Mouse (Mus musculus) MEL (cell line): ENCODE results near the gene Kxd1. TPM values are rescaled to one million over a fixed set of nuclear protein-coding genes. Genes with fewer than 3 reads are reported as not detected.

Experiments used
- DNase-seq: peaks from one replicate; pipeline ENCODE4 v3.0.0; 2011; ENCODE audit warnings: low read depth, low spot score
- H3K27ac ChIP-seq: 2 replicates; pipeline ENCODE4 v1.5.1; 2012; ENCODE audit warnings: low read depth, mild to moderate bottlenecking, control low read depth, low read length, moderate library complexity; ENCODE audit not compliant: control insufficient read depth
- H3K27me3 ChIP-seq, 2 experiments: fragments of 150-350 bp in 1 of 2; sonication (generic) in 1 of 2; 2 replicates each; pipeline ENCODE4 v1.6.1; 2012; ENCODE audit warnings: low read length in 2 of 2, mild to moderate bottlenecking in 2 of 2, improper control_type of control experiment in 1 of 2, moderate library complexity in 1 of 2; ENCODE audit not compliant: insufficient read depth in 2 of 2, control insufficient read depth in 1 of 2
- H3K36me3 ChIP-seq, 2 experiments: 2 replicates each; pipeline ENCODE4 v1.6.1; 2012 to 2014; ENCODE audit warnings: low read length in 2 of 2, improper control_type of control experiment in 1 of 2, inconsistent platforms in 1 of 2, mild to moderate bottlenecking in 1 of 2; ENCODE audit not compliant: insufficient read depth in 2 of 2, control insufficient read depth in 1 of 2
- H3K4me1 ChIP-seq, 2 experiments: fragments of 150-350 bp in 1 of 2; sonication (generic) in 1 of 2; 2 replicates each; pipeline ENCODE4 v1.6.1; 2012; ENCODE audit warnings: low read length in 2 of 2, improper control_type of control experiment in 1 of 2, mild to moderate bottlenecking in 1 of 2; ENCODE audit not compliant: insufficient read depth in 2 of 2, control insufficient read depth in 1 of 2
- H3K4me3 ChIP-seq, 2 experiments: fragments of 150-350 bp in 1 of 2; sonication (generic) in 1 of 2; 2 replicates each; pipeline ENCODE4 v1.5.1; 2012; ENCODE audit warnings: low read depth in 2 of 2, low read length in 2 of 2, mild to moderate bottlenecking in 2 of 2, moderate library complexity in 2 of 2, control low read depth in 1 of 2, improper control_type of control experiment in 1 of 2; ENCODE audit not compliant: control insufficient read depth in 1 of 2, insufficient read depth in 1 of 2
- H3K79me2 ChIP-seq: 2 replicates; pipeline ENCODE4 v1.6.1; 2012; ENCODE audit warnings: mild to moderate bottlenecking, low read length, moderate library complexity; ENCODE audit not compliant: control insufficient read depth, poor library complexity, insufficient read depth
- H3K9ac ChIP-seq: 2 replicates; pipeline ENCODE4 v1.6.1; 2012; ENCODE audit warnings: low read depth, mild to moderate bottlenecking, control low read depth, low read length, moderate library complexity; ENCODE audit not compliant: control insufficient read depth, poor library complexity, severe bottlenecking
- H3K9me3 ChIP-seq: fragments of 150-350 bp; sonication (generic); replicated peaks from 2 replicates; pipeline ENCODE4 v1.6.1; 2012; ENCODE audit warnings: mild to moderate bottlenecking, low read length, improper control_type of control experiment, moderate library complexity; ENCODE audit not compliant: insufficient read depth
- BHLHE40 ChIP-seq: IDR thresholded peaks from 2 replicates; pipeline ENCODE4 v1.6.1; 2012; ENCODE audit warnings: low read depth, mild to moderate bottlenecking, inconsistent platforms, low read length, improper control_type of control experiment, borderline replicate concordance
- CHD1 ChIP-seq: IDR thresholded peaks from 2 replicates; pipeline ENCODE4 v1.6.1; 2012; ENCODE audit warnings: low read depth, mild to moderate bottlenecking, inconsistent platforms, low read length, improper control_type of control experiment
- CHD2 ChIP-seq: IDR thresholded peaks from 2 replicates; pipeline ENCODE4 v1.6.1; 2011; ENCODE audit warnings: low read length, improper control_type of control experiment
- CTCF ChIP-seq, 3 experiments: IDR thresholded peaks in 2 of 3; conservative IDR thresholded peaks in 1 of 3; 2 replicates each; pipeline ENCODE4 v1.5.1; 2011 to 2012; ENCODE audit warnings: low read length in 3 of 3, low read depth in 2 of 3, mild to moderate bottlenecking in 2 of 3, improper control_type of control experiment in 1 of 3, inconsistent platforms in 1 of 3, mixed read lengths in 1 of 3, moderate library complexity in 1 of 3; ENCODE audit not compliant: control insufficient read depth in 1 of 3, insufficient read depth in 1 of 3, poor library complexity in 1 of 3, severe bottlenecking in 1 of 3
- E2F4 ChIP-seq: IDR thresholded peaks from 2 replicates; pipeline ENCODE4 v1.6.1; 2011; ENCODE audit warnings: low read depth, low read length, improper control_type of control experiment, borderline replicate concordance
- ELF1 ChIP-seq: IDR thresholded peaks from 2 replicates; pipeline ENCODE4 v1.6.1; 2014; ENCODE audit warnings: low read depth, mild to moderate bottlenecking, inconsistent platforms, low read length, improper control_type of control experiment, moderate library complexity
- GABPA ChIP-seq: IDR thresholded peaks from 2 replicates; pipeline ENCODE4 v1.6.1; 2012; ENCODE audit warnings: low read depth, mild to moderate bottlenecking, inconsistent platforms, low read length, improper control_type of control experiment, moderate library complexity
- KAT2A ChIP-seq: conservative IDR thresholded peaks from 2 replicates; pipeline ENCODE4 v1.6.1; 2012; ENCODE audit warnings: low read depth, low read length, improper control_type of control experiment, inconsistent platforms
- MAFK ChIP-seq: IDR thresholded peaks from 2 replicates; pipeline ENCODE4 v1.6.1; 2011; ENCODE audit warnings: low read depth, mild to moderate bottlenecking, low read length, improper control_type of control experiment, borderline replicate concordance
- MAX ChIP-seq: IDR thresholded peaks from 2 replicates; pipeline ENCODE4 v1.6.1; 2011; ENCODE audit warnings: low read length, improper control_type of control experiment
- MAZ ChIP-seq: IDR thresholded peaks from 2 replicates; pipeline ENCODE4 v1.6.1; 2012; ENCODE audit warnings: low read depth, mild to moderate bottlenecking, inconsistent platforms, low read length, improper control_type of control experiment
- MEF2A ChIP-seq: IDR thresholded peaks from 2 replicates; pipeline ENCODE4 v1.6.1; 2014; ENCODE audit warnings: low read depth, mild to moderate bottlenecking, inconsistent platforms, low read length, improper control_type of control experiment; ENCODE audit not compliant: poor library complexity, insufficient replicate concordance, severe bottlenecking; ENCODE audit errors: extremely low read depth
- MXI1 ChIP-seq: IDR thresholded peaks from 2 replicates; pipeline ENCODE4 v1.6.1; 2011; ENCODE audit warnings: mild to moderate bottlenecking, low read depth, low read length, improper control_type of control experiment
- MYB ChIP-seq: IDR thresholded peaks from 2 replicates; pipeline ENCODE4 v1.6.1; 2011; ENCODE audit warnings: mild to moderate bottlenecking, low read depth, low read length, improper control_type of control experiment
- MYC ChIP-seq: IDR thresholded peaks from 2 replicates; pipeline ENCODE4 v1.6.1; 2011; ENCODE audit warnings: low read depth, mild to moderate bottlenecking, low read length, improper control_type of control experiment, moderate library complexity
- POLR2A ChIP-seq, 2 experiments: IDR thresholded peaks; 2 replicates each; pipeline ENCODE4 v1.6.1; 2011 to 2012; ENCODE audit warnings: low read length in 2 of 2, mild to moderate bottlenecking in 2 of 2, control low read depth in 1 of 2, improper control_type of control experiment in 1 of 2, low read depth in 1 of 2, moderate library complexity in 1 of 2; ENCODE audit not compliant: control insufficient read depth in 1 of 2, insufficient read depth in 1 of 2, poor library complexity in 1 of 2
- POLR2AphosphoS2 ChIP-seq: IDR thresholded peaks from 2 replicates; pipeline ENCODE4 v1.6.1; 2011; ENCODE audit warnings: low read length, improper control_type of control experiment
- POLR2AphosphoS5 ChIP-seq: IDR thresholded peaks from 2 replicates; pipeline ENCODE4 v1.6.1; 2012; ENCODE audit warnings: low read depth, borderline replicate concordance, mild to moderate bottlenecking, inconsistent platforms, low read length, moderate library complexity, mixed read lengths
- RAD21 ChIP-seq: IDR thresholded peaks from 2 replicates; pipeline ENCODE4 v1.6.1; 2011; ENCODE audit warnings: mild to moderate bottlenecking, low read depth, low read length, improper control_type of control experiment
- RCOR1 ChIP-seq: IDR thresholded peaks from 2 replicates; pipeline ENCODE4 v1.6.1; 2012; ENCODE audit warnings: low read depth, mild to moderate bottlenecking, inconsistent platforms, low read length, improper control_type of control experiment
- SMC3 ChIP-seq: IDR thresholded peaks from 2 replicates; pipeline ENCODE4 v1.6.1; 2011; ENCODE audit warnings: low read depth, low read length, improper control_type of control experiment
- TBP ChIP-seq: IDR thresholded peaks from 2 replicates; pipeline ENCODE4 v1.8.0; 2011; ENCODE audit warnings: low read depth, low read length, improper control_type of control experiment
- TCF12 ChIP-seq: IDR thresholded peaks from 2 replicates; pipeline ENCODE4 v1.6.1; 2014; ENCODE audit warnings: low read depth, mild to moderate bottlenecking, inconsistent platforms, low read length, improper control_type of control experiment, moderate library complexity
- UBTF ChIP-seq: IDR thresholded peaks from 2 replicates; pipeline ENCODE4 v1.6.1; 2012; ENCODE audit warnings: low read depth, mild to moderate bottlenecking, inconsistent platforms, low read length, improper control_type of control experiment, moderate library complexity, borderline replicate concordance; ENCODE audit not compliant: insufficient read depth
- USF1 ChIP-seq: IDR thresholded peaks from 2 replicates; pipeline ENCODE4 v1.6.1; 2014; ENCODE audit warnings: low read depth, mild to moderate bottlenecking, inconsistent platforms, low read length, improper control_type of control experiment, moderate library complexity
- ZC3H11A ChIP-seq: IDR thresholded peaks from 2 replicates; pipeline ENCODE4 v1.6.1; 2012; ENCODE audit warnings: low read depth, mild to moderate bottlenecking, inconsistent platforms, low read length, improper control_type of control experiment
- ZKSCAN1 ChIP-seq: IDR thresholded peaks from 2 replicates; pipeline ENCODE4 v1.6.1; 2012; ENCODE audit warnings: low read depth, mild to moderate bottlenecking, inconsistent platforms, low read length, improper control_type of control experiment, moderate library complexity
- ZMIZ1 ChIP-seq: IDR thresholded peaks from 2 replicates; pipeline ENCODE4 v1.6.1; 2012; ENCODE audit warnings: low read depth, mild to moderate bottlenecking, inconsistent platforms, low read length, improper control_type of control experiment, moderate library complexity
- ZNF384 ChIP-seq: IDR thresholded peaks from 2 replicates; pipeline ENCODE4 v1.6.1; 2012; ENCODE audit warnings: low read depth, mild to moderate bottlenecking, inconsistent platforms, low read length, improper control_type of control experiment
- polyA plus RNA-seq, 2 experiments: library from polyadenylated mRNA; stranded (reverse) in 1 of 2; unstranded in 1 of 2; fragments of >175 nt in 1 of 2; fragments of >200 nt in 1 of 2; gene quantifications; 2 replicates each; pipeline versions ENCODE4 v1.2.1 to v1.2.4; 2012; ENCODE audit warnings: low replicate concordance in 2 of 2, low read depth in 1 of 2; ENCODE audit not compliant: insufficient read length in 2 of 2, insufficient read depth in 1 of 2, missing spikeins in 1 of 2
- total RNA-seq: library from RNA; depleted of rRNA; stranded (reverse); fragments of 300-350 nt; gene quantifications from 2 replicates; pipeline ENCODE4 v1.2.3, GENCODE M21; 2012

The Kxd1 gene
- total and polyA plus RNA-seq, 3 experiments = 54.4 to 77.4 TPM; not detected in 1

DNA sequence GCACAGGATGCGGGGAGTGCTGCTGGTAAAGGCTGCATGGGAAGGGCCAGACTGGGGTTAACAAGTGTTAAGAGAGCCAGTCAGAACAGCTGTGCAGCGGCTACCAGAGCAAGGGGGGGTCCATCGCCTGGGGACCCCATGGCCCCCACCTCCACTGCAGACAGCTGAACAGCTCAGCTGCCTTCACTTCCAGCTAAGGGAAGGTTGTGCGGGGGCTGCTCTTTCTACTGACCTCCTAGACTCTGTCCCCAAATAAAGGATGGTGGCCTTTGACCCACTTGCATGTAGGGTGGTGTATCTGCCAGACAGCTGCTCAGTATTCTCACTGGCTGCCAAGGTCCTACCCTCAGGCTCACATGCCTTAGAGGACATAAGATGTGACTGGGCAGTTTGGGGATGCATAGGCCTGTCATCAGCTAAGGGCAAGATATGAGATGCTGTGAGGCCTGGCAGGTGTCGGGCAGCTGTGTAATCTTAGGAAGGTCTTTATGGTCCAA is 60.5 kb downstream of the Kxd1 start:
- Histone ChIP-seq H3K9me3 (no peaks in the 10 kb centered on the region), H3K4me3 (no peak overlapping the region), H3K4me1 (peaks cover 0 to 7% of the 10 kb centered on the region in 2 experiments; a peak in 2 of 4 replicates), H3K36me3 (peaks cover 0 to 2% of the 10 kb centered on the region in 2 experiments; a peak in 3 of 4 replicates), H3K9ac (no peak overlapping the region), H3K27ac (no peak overlapping the region), H3K27me3 (no peaks in the 10 kb centered on the region), H3K79me2 (0 out of 2 replicates have a peak, but pooled peaks cover 2% of the 10 kb centered on the region)
- TF ChIP-seq CHD2 (no peak), ZKSCAN1 (no peak), TCF12 (no peak), RCOR1 (no peak), ZMIZ1 (no peak), ZC3H11A (no peak), MEF2A (no peak), MYB (no peak), MAZ (no peak), POLR2AphosphoS2 (no peak), SMC3 (no peak), MYC (no peak), POLR2A (IDR thresholded peaks at IDR 0.05; ENCODE audit: control insufficient read depth in 1 of 2, insufficient read depth in 1 of 2, low read depth in 1 of 2, low read length in 2 of 2, poor library complexity in 1 of 2) (no peak), RAD21 (no peak), MAFK (no peak), CHD1 (no peak), MXI1 (no peak), GABPA (no peak), BHLHE40 (no peak), KAT2A (no peak)
- DNase-seq = no peak

DNA sequence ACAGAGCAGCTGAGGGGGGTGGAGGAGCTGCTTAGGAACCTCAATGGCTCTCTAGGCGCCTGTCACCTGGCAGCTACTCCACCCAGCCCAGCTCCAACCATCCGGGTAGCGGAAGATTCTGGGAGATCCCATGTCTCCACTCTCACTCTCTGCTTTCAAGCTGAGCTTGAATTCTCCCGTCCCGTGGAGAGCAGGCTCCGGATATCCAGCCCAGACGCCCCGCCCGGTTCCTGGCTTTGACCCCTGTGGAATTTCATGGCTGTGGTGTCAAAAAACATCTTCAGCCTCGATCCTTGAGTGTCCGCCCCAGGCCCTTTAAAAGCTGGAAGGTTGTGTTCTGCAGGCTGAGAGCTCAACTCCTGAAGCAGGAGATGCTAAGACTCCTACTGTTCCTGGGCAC is 61.0 kb downstream of the Kxd1 start:
- TF ChIP-seq KAT2A (no peak), MAX (no peak), POLR2AphosphoS2 (no peak), UBTF (no peak), ELF1 (no peak), MAZ (no peak), TBP (no peak), ZNF384 (no peak), POLR2AphosphoS5 (no peak), ZKSCAN1 (no peak), USF1 (no peak), RCOR1 (no peak), ZMIZ1 (no peak), MAFK (no peak), POLR2A (IDR thresholded peaks at IDR 0.05; ENCODE audit: control insufficient read depth in 1 of 2, insufficient read depth in 1 of 2, low read depth in 1 of 2, low read length in 2 of 2, poor library complexity in 1 of 2) (no peak), CHD1 (no peak), E2F4 (no peak), CTCF (IDR thresholded peaks at IDR 0.05 in 2 of 3, conservative IDR thresholded peaks at IDR 0.05 in 1 of 3; ENCODE audit: control insufficient read depth in 1 of 3, insufficient read depth in 1 of 3, low read depth in 2 of 3, low read length in 3 of 3, poor library complexity in 1 of 3, severe bottlenecking in 1 of 3) (no peak)
- no peak overlapping the region for H3K9ac ChIP-seq
- H3K36me3 ChIP-seq = peaks cover 0 to 2% of the 10 kb centered on the region in 2 experiments; a peak in 3 of 4 replicates
- H3K4me3 ChIP-seq = no peak overlapping the region
- H3K27me3 ChIP-seq = no peaks in the 10 kb centered on the region
- H3K79me2 ChIP-seq = 0 out of 2 replicates have a peak, but pooled peaks cover 2% of the 10 kb centered on the region
- H3K27ac ChIP-seq = no peak overlapping the region
- no peak for DNase-seq
- H3K4me1 ChIP-seq = peaks cover 0 to 7% of the 10 kb centered on the region in 2 experiments; a peak in 2 of 4 replicates
- H3K9me3 ChIP-seq = no peaks in the 10 kb centered on the region
